Mouse (Mus musculus): Measurements from ENCODE around the gene Aadac. TPM values are rescaled to one million over a fixed set of nuclear protein-coding genes. Genes with fewer than 3 reads are reported as not detected.
A peak's percentile ranks its signal among the peaks of the same experiment; 100 is the strongest.

Gene Aadac
- not detected in 2 replicates for total RNA-seq (2014; fragmentation: Nextera tagmentation)
- not detected in 2 replicates for total RNA-seq (2017)

GRCm38 (mm10) chr3:60025417-60025816, at the start of gene Aadac:
Gene Aadac, plus strand, starts transcription at chr3:60025717.
- ATAC-seq (replicated peaks; ENCODE audit: poor library complexity, severe bottlenecking) = no peak

GRCm38 (mm10) chr3:60003622-60004021, 21.9 kb upstream of the Aadac start:
- ATAC-seq (replicated peaks; ENCODE audit: poor library complexity, severe bottlenecking) = no peak

GRCm38 (mm10) chr3:60006443-60006842, 19.1 kb upstream of the Aadac start, which contains the start of gene Aadacl2:
Gene Aadacl2, plus strand, starts transcription at chr3:60006743.
- no peak for ATAC-seq (replicated peaks; ENCODE audit: poor library complexity, severe bottlenecking)

DNA sequence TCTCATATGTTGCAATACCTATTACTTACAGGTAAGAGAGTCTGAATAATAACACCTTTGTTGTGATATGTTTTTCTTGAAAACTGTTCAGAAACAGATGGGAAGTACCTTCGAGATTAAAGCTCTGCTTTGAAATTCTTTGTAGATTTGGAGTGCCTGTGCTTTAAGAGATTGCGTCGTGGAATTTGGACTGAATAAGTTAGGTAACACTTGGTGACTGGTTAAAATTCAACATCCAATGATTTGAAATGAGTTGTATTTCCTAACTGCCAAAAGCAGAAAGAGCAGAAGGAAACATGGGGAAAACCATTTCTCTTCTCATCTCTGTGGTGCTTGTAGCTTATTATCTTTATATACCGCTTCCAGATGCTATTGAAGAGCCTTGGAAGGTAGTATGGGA, 6.0 kb downstream of the Aadac start:
- no peak for ATAC-seq (replicated peaks; ENCODE audit: poor library complexity, severe bottlenecking)

- ATAC-seq (replicated peaks; ENCODE audit: poor library complexity, severe bottlenecking) = no peak
Measured at GRCm38 (mm10) chr3:60046221-60046913, 20.9 kb downstream of the Aadac start.

GRCm38 (mm10) chr3:60053231-60053927, 27.9 kb downstream of the Aadac start:
- no peak for ATAC-seq (replicated peaks; ENCODE audit: poor library complexity, severe bottlenecking)

DNA sequence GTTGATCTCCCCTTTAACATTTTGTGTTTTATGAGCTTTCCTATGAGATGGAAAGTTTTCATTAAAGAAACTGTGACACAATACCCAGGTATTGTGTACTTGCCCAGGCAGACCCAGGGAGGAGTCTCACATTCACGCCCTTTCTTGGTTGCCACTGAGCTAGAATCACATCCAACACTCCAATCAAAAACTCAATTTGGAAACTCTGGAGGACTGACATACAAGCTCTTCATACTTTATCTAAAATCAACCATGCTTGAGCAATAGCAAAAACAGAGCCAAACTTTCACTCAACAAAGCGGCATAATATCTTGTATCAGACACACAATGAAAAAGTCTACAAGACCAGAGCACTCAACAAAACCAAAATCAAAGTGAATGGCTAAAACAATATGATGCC, 28.4 kb downstream of the Aadac start:
- no peak for ATAC-seq (replicated peaks; ENCODE audit: poor library complexity, severe bottlenecking)

- ATAC-seq (replicated peaks; ENCODE audit: poor library complexity, severe bottlenecking) = peak; percentile 50; the same call in 1 of the 2 replicates
Measured at GRCm38 (mm10) chr3:60056451-60056850, 30.9 kb downstream of the Aadac start.

DNA sequence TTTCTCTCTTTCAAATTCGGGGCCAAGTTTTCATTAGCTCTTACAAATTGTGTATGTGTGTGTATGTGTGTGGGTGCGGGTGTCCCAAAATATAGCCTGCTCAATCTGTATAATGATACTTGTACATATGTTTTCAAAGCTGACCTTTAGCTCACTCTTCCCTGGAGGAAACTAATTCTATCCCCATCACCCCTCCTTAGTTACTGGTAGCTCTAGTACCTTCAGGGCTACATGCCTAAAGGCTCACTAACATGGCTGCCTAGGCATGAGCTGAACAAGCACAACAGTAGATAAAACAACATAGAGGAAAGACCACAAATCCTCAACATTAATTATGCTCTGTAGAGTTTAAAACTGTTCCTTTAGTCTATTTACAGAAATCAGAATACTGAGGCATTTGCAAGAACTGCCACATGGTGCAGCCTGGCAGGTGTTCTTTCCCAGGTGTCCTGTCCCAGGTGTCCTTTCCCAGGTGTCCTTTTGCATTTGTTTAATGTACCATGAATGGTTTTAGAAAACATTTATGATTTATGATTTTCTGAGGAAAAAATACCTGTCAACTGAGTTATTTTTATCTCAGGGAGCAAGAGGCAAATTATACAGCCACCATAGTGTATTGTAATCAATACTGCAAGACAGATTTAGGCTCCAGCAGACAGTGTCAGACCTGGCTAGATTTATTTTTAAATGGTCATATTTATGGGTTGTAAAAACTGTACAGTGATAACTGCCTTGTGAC, 31.7 kb downstream of the Aadac start:
- no peak for ATAC-seq (replicated peaks; ENCODE audit: poor library complexity, severe bottlenecking)

DNA sequence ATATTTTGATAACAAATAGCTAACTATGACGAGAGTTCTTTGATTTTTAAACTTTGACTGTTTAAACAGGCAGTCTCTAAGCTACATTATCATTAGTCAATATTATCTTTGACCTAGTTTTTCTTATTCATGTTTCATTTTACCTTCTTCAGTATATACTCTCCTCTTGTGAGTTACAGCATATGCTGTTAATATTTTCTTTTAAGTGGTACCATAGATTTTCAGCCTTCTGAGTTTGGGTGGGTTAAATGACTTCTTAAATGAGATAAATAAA, 32.2 kb downstream of the Aadac start:
- no peak for ATAC-seq (replicated peaks; ENCODE audit: poor library complexity, severe bottlenecking)

DNA sequence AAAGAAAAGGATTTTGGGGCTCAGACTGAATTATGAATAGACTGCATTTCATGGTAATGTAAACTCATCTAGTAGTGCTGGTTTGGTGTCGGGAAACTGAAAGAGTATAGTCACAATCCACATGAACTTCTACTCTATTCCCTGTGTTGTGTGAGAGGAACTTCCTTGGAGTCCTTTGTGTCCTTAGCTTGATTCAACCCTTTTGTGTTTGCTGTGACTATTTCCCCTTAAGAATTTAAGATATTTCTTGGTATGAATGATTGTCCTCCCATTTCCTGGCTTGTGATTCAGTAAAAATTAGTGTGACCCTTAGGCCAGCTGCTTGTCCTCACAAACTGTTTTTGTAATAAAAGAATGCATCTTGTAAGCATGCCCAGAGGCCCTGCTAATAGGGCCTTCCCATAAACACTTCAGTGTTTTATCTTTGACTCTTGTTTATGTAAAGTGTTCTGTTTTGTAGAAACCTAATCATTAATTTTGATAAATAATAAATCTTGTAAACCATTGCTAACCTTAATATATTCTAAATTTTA, 53.4 kb downstream of the Aadac start:
- no peak for ATAC-seq (replicated peaks; ENCODE audit: poor library complexity, severe bottlenecking)

- ATAC-seq (replicated peaks; ENCODE audit: poor library complexity, severe bottlenecking) = peak; percentile 98
Measured at GRCm38 (mm10) chr3:60080572-60080971, 55.1 kb downstream of the Aadac start.

DNA sequence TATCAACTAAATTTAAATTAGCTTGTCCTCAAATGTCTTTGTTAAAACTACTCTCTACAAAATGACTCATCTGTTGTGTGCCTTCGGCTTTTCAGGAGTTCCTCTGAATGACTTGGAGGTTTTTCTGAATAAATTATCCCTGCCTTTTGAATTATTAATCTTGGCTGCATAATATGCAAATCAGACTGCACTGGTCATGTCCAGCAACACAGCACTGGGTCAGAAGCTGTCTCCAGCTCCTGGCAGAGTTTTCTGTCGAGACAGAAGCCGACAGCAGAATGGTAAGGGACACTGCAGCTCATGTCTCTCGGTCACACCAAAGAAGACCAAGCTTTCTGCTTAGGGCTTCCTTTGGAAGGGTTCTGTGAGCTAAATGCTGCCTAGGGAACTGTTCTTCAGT, 56.1 kb downstream of the Aadac start, which contains the start of gene Sucnr1:
Sucnr1 (plus strand) TSS at position 222 of the 400 bp plus-strand sequence.
- no peak for ATAC-seq (replicated peaks; ENCODE audit: poor library complexity, severe bottlenecking)

DNA sequence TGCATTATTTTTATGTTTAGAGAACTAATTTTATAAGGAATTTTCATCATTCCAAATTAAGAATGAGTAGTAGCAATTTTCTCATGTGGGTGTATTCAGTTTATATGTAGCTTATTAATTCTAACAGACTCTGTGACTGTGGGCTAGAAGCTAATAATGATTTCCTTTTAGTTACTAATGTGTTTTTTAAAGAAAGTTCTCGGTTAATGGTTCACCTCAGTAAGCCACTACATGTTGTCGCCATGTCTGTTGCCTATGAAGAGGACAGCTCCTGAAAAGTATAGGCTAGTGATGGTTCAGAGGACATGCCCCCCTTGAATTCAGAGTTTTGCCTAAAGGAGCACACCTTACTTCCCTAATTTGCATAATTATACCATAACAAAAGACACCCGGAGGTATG, 57.2 kb downstream of the Aadac start:
- no peak for ATAC-seq (replicated peaks; ENCODE audit: poor library complexity, severe bottlenecking)

GRCm38 (mm10) chr3:60085729-60086128, 60.2 kb downstream of the Aadac start:
- no peak for ATAC-seq (replicated peaks; ENCODE audit: poor library complexity, severe bottlenecking)

Other genes with a start within 250 kb of the Aadac start
- gene Gm8298, start 164.7 kb upstream of the Aadac start, total RNA-seq (2014; fragmentation: Nextera tagmentation) = not detected in 2 replicates
- not detected in 2 replicates for gene Gm8298, start 164.7 kb upstream of the Aadac start, total RNA-seq (2017)
- gene C130079G13Rik, start 100.5 kb upstream of the Aadac start, total RNA-seq (2014; fragmentation: Nextera tagmentation) = not detected in 2 replicates
- not detected in 2 replicates for gene C130079G13Rik, start 100.5 kb upstream of the Aadac start, total RNA-seq (2017)
- not detected in 2 replicates for gene Aadacl2, start 19.0 kb upstream of the Aadac start, total RNA-seq (2014; fragmentation: Nextera tagmentation)
- gene Aadacl2, start 19.0 kb upstream of the Aadac start, total RNA-seq (2017) = not detected in 2 replicates
- gene Sucnr1, start 56.2 kb downstream of the Aadac start, total RNA-seq (2014; fragmentation: Nextera tagmentation) = not detected in 2 replicates
- gene Sucnr1, start 56.2 kb downstream of the Aadac start, total RNA-seq (2017) = not detected in 2 replicates